In genomic region chr2:173275343-173276201, GRCm38 (mm10) we compare ENCODE assay signal across 8 mouse cellular contexts. TPM values are rescaled to one million over a fixed set of nuclear protein-coding genes. Genes with fewer than 3 reads are reported as not detected.
DNase-seq lines count a peak whose midpoint lies in the region; ATAC-seq and TF ChIP-seq lines count a peak whose summit lies in the region.

No protein-coding gene starts in this region.

- H3K9me3 ChIP-seq in lung, embryonic 14.5 days (ENCODE audit: low read depth, low read length) = no peaks in the 10 kb centered on the region
- H3K9me3 ChIP-seq in hindbrain, postnatal 0 days (ENCODE audit: low read length) = no peaks in the 10 kb centered on the region
- no peaks in the 10 kb centered on the region for H3K9me3 ChIP-seq in liver, embryonic 13.5 days (replicated peaks)
- no peaks in the 10 kb centered on the region for H3K9me3 ChIP-seq in neural tube, embryonic 13.5 days

- H3K9ac ChIP-seq in lung, embryonic 14.5 days = peak overlapping the region; percentile 98
- H3K9ac ChIP-seq in hindbrain, postnatal 0 days (replicated peaks; ENCODE audit: low read length) = peak overlapping the region; percentile 92
- H3K9ac ChIP-seq in liver, embryonic 13.5 days = peak overlapping the region; percentile 43
- peak overlapping the region; percentile 99 for H3K9ac ChIP-seq in neural tube, embryonic 13.5 days

- no peaks in the 10 kb centered on the region for H3K27me3 ChIP-seq in lung, embryonic 14.5 days (ENCODE audit: insufficient read depth, low read length)
- H3K27me3 ChIP-seq in cerebellum, adult 2 months (ENCODE audit: control insufficient read depth, insufficient read depth, low read length) = no peaks in the 10 kb centered on the region
- H3K27me3 ChIP-seq in hindbrain, postnatal 0 days (ENCODE audit: insufficient read depth, low read length) = no peaks in the 10 kb centered on the region
- peaks cover 83% of the 10 kb centered on the region for H3K27me3 ChIP-seq in liver, embryonic 13.5 days
- H3K27me3 ChIP-seq in neural tube, embryonic 13.5 days = no peaks in the 10 kb centered on the region

- peak overlapping the region; percentile 88 for H3K4me2 ChIP-seq in lung, embryonic 14.5 days
- H3K4me2 ChIP-seq in hindbrain, postnatal 0 days (ENCODE audit: low read depth, low read length) = peak overlapping the region; percentile 77
- H3K4me2 ChIP-seq in liver, embryonic 13.5 days = peak overlapping the region; percentile 70
- peak overlapping the region; percentile 96 for H3K4me2 ChIP-seq in neural tube, embryonic 13.5 days

- under 1% methylated on average over 93 of the region's 93 CpGs for WGBS in lung, embryonic 14.5 days
- 1% methylated on average over 78 of the region's 93 CpGs for WGBS in cerebellum, adult 2 months
- 1% methylated on average over 91 of the region's 93 CpGs for WGBS in hindbrain, postnatal 0 days
- under 1% methylated on average over 64 of the region's 93 CpGs for WGBS in liver, embryonic 13.5 days (ENCODE audit: insufficient replicate concordance)
- under 1% methylated on average over 88 of the region's 93 CpGs for WGBS in neural tube, embryonic 13.5 days

- H3K4me3 ChIP-seq in lung, embryonic 14.5 days (ENCODE audit: low read depth, low read length) = peak overlapping the region; percentile 87
- peak overlapping the region; percentile 57 for H3K4me3 ChIP-seq in cerebellum, adult 2 months (replicated peaks; ENCODE audit: insufficient read depth, low read depth, low read length)
- H3K4me3 ChIP-seq in hindbrain, postnatal 0 days (ENCODE audit: low read length) = peak overlapping the region; percentile 83
- H3K4me3 ChIP-seq in liver, embryonic 13.5 days (replicated peaks) = peak overlapping the region; percentile 58
- peak overlapping the region; percentile 99 for H3K4me3 ChIP-seq in neural tube, embryonic 13.5 days

- no peaks in the 10 kb centered on the region for H3K36me3 ChIP-seq in lung, embryonic 14.5 days (ENCODE audit: insufficient read depth)
- no peaks in the 10 kb centered on the region for H3K36me3 ChIP-seq in hindbrain, postnatal 0 days (ENCODE audit: insufficient read depth, low read length)
- H3K36me3 ChIP-seq in liver, embryonic 13.5 days = no peaks in the 10 kb centered on the region
- no peaks in the 10 kb centered on the region for H3K36me3 ChIP-seq in neural tube, embryonic 13.5 days

- DNase-seq in lung, embryonic 14.5 days = peak; percentile 66
- DNase-seq in lung, adult 18-20 months = no peak
- peak; percentile 24 to 49 for DNase-seq in cerebellum, adult 2 months
- DNase-seq in gastrocnemius, adult 18-20 months (ENCODE audit: low spot score) = peak; percentile 51
- peak; percentile 54 for DNase-seq in hindbrain, postnatal 0 days (ENCODE audit: low spot score)
- DNase-seq in liver, embryonic 13.5 days = no peak
- DNase-seq in spleen, postnatal 14 days (ENCODE audit: low spot score in 2 of 2) = no peak

- TF ChIP-seq POLR2A in cerebellum, adult 2 months (IDR thresholded peaks at IDR 0.05; ENCODE audit: borderline replicate concordance, insufficient read depth, low read length) = no peak

- H3K4me1 ChIP-seq in lung, embryonic 14.5 days (ENCODE audit: insufficient read depth) = peaks cover 12% of the 10 kb centered on the region
- no peaks in the 10 kb centered on the region for H3K4me1 ChIP-seq in cerebellum, adult 2 months (ENCODE audit: control insufficient read depth, insufficient read depth, low read length)
- peaks cover 23% of the 10 kb centered on the region for H3K4me1 ChIP-seq in hindbrain, postnatal 0 days (ENCODE audit: insufficient read depth, low read length)
- no peaks in the 10 kb centered on the region for H3K4me1 ChIP-seq in liver, embryonic 13.5 days (replicated peaks)
- peaks cover 54% of the 10 kb centered on the region for H3K4me1 ChIP-seq in neural tube, embryonic 13.5 days (replicated peaks)

- ATAC-seq in lung, embryonic 14.5 days (ENCODE audit: insufficient read depth) = peak; percentile 16
- no peak; the same call in none of the 2 replicates for ATAC-seq in hindbrain, postnatal 0 days
- no peak for ATAC-seq in liver, embryonic 13.5 days (ENCODE audit: low read depth)
- ATAC-seq in neural tube, embryonic 13.5 days (ENCODE audit: low read depth) = peak; percentile 40

- TF ChIP-seq CTCF in lung, embryonic 14.5 days (IDR thresholded peaks at IDR 0.05; ENCODE audit: low read depth) = no peak
- no peak for TF ChIP-seq CTCF in cerebellum, adult 2 months (IDR thresholded peaks at IDR 0.05; ENCODE audit: borderline replicate concordance, insufficient read depth, low read depth, low read length)
- TF ChIP-seq CTCF in hindbrain, postnatal 0 days (IDR thresholded peaks at IDR 0.05; ENCODE audit: low read depth) = no peak

- H3K27ac ChIP-seq in lung, embryonic 14.5 days (ENCODE audit: low read depth) = peak overlapping the region; percentile 94
- no peak overlapping the region for H3K27ac ChIP-seq in cerebellum, adult 2 months (ENCODE audit: insufficient read depth, low read length)
- peak overlapping the region; percentile 78 for H3K27ac ChIP-seq in hindbrain, postnatal 0 days
- H3K27ac ChIP-seq in liver, embryonic 13.5 days = no peak overlapping the region
- peak overlapping the region; percentile 91 for H3K27ac ChIP-seq in neural tube, embryonic 13.5 days (replicated peaks)

RNA-seq across cellular contexts. Expression of gene Pmepa1, which starts 0.8 kb away (rescaled TPM):
- 8.9 and 9.0 TPM in 2 replicates for polyA plus RNA-seq in lung, embryonic 14.5 days (2014; fragmentation: Nextera tagmentation; extraction: Ambion mirVana)
- 22.0 and 24.1 TPM in 2 replicates for polyA plus RNA-seq in cerebellum, adult 2 months (2012; rRNA removed)
- total RNA-seq in gastrocnemius, adult 18-20 months (2021) = 10 to 100 TPM; 17.2 to 31.9 TPM
- total RNA-seq in hindbrain, postnatal 0 days (2014; rRNA removed) = 7.7 and 16.0 TPM in 2 replicates
- 2.6 and 3.0 TPM in 2 replicates for polyA plus RNA-seq in hindbrain, postnatal 0 days (2015; fragmentation: Nextera tagmentation; extraction: Ambion mirVana)
- 0.15 and 0.20 TPM in 2 replicates for polyA plus RNA-seq in liver, embryonic 13.5 days (2015; fragmentation: Nextera tagmentation; extraction: Ambion mirVana)
- 5.2 and 6.0 TPM in 2 replicates for polyA plus RNA-seq in neural tube, embryonic 13.5 days (2015; fragmentation: Nextera tagmentation; extraction: Ambion mirVana)

RNA-seq across cellular contexts. Expression of gene Zbp1, which starts 56.8 kb away (rescaled TPM):
- 0.34 and 0.41 TPM in 2 replicates for polyA plus RNA-seq in lung, embryonic 14.5 days (2014; fragmentation: Nextera tagmentation; extraction: Ambion mirVana)
- polyA plus RNA-seq in cerebellum, adult 2 months (2012; rRNA removed) = 0.25 and 0.74 TPM in 2 replicates
- under 1 TPM in 1 of 2 experiments, not detected in 1; 0.47 TPM for total RNA-seq in gastrocnemius, adult 18-20 months (2021)
- total RNA-seq in hindbrain, postnatal 0 days (2014; rRNA removed) = not detected in 2 replicates
- polyA plus RNA-seq in hindbrain, postnatal 0 days (2015; fragmentation: Nextera tagmentation; extraction: Ambion mirVana) = 0.58 and 0.68 TPM in 2 replicates
- polyA plus RNA-seq in liver, embryonic 13.5 days (2015; fragmentation: Nextera tagmentation; extraction: Ambion mirVana) = 0.73 and 0.87 TPM in 2 replicates
- polyA plus RNA-seq in neural tube, embryonic 13.5 days (2015; fragmentation: Nextera tagmentation; extraction: Ambion mirVana) = 0.22 and 0.40 TPM in 2 replicates

Comparison
In these comparisons a context has a peak if more than half of its experiments do, and no peak if none do; other contexts are left out.
1. DNase-seq: peak in lung, embryonic 14.5 days (single experiment), cerebellum, adult 2 months (2 of 2), gastrocnemius, adult 18-20 months (single experiment) and hindbrain, postnatal 0 days (single experiment); none in lung, adult 18-20 months (0 of 2), liver, embryonic 13.5 days (single experiment) and spleen, postnatal 14 days (0 of 2).
2. ATAC-seq: peak in lung, embryonic 14.5 days (single experiment) and neural tube, embryonic 13.5 days (single experiment); none in hindbrain, postnatal 0 days (single experiment) and liver, embryonic 13.5 days (single experiment).
3. H3K27ac ChIP-seq: peak in lung, embryonic 14.5 days (single experiment), hindbrain, postnatal 0 days (single experiment) and neural tube, embryonic 13.5 days (single experiment); none in cerebellum, adult 2 months (single experiment) and liver, embryonic 13.5 days (single experiment).
4. H3K9ac ChIP-seq: peak in every context shown above with its lines; median percentile 99 in neural tube, embryonic 13.5 days; 98 in lung, embryonic 14.5 days; 92 in hindbrain, postnatal 0 days; 43 in liver, embryonic 13.5 days.
5. Peak in every context shown above with its lines, with median percentiles within 50 percentile points of each other: H3K4me2 ChIP-seq and H3K4me3 ChIP-seq.